1 mouse cellular context compared by ENCODE assay signal in genomic region chr17:8326877-8327276, GRCm38 (mm10). TPM values are rescaled to one million over a fixed set of nuclear protein-coding genes. Genes with fewer than 3 reads are reported as not detected.
"Had no signal": no experiment of that assay in that cellular context is flagged by ENCODE, and none has a peak within 500 bp of the region (broad histone marks: within the 10 kb centered on the region; RNA-seq: fewer than 3 reads in every experiment).

No protein-coding gene starts in this region.

RNA-seq across cellular contexts. Expression of gene T2, which starts 28.9 kb away (rescaled TPM):
- polyA plus RNA-seq: erythroblast, embryonic 14.5 days had no signal
